Mouse (Mus musculus): Measurements from ENCODE around the gene Cdh18. TPM values are rescaled to one million over a fixed set of nuclear protein-coding genes. Genes with fewer than 3 reads are reported as not detected.

Cdh18 gene
- not detected in 2 replicates for polyA plus RNA-seq (2015; fragmentation: Nextera tagmentation; extraction: Ambion mirVana)

GRCm38 (mm10) chr15:22548711-22549271, at the start of gene Cdh18:
Gene Cdh18, plus strand, starts transcription at chr15:22549022.

